Mouse (Mus musculus): ENCODE data around the gene Cyp4f37.

- TF ChIP-seq CTCF (IDR thresholded peaks at IDR 0.05 in 2 of 3, conservative IDR thresholded peaks at IDR 0.05 in 1 of 3; ENCODE audit: control insufficient read depth in 1 of 3, insufficient read depth in 1 of 3, low read depth in 2 of 3, low read length in 3 of 3, poor library complexity in 1 of 3, severe bottlenecking in 1 of 3) (no peak), ZC3H11A (IDR thresholded peaks at IDR 0.05; ENCODE audit: low read depth, low read length) (no peak), MYC (IDR thresholded peaks at IDR 0.05; ENCODE audit: low read depth, low read length) (no peak), POLR2AphosphoS2 (IDR thresholded peaks at IDR 0.05; ENCODE audit: low read length) (no peak), TAL1 (IDR thresholded peaks at IDR 0.05; ENCODE audit: low read length) (no peak), ELF1 (IDR thresholded peaks at IDR 0.05; ENCODE audit: low read depth, low read length) (no peak)
Observed at GRCm38 (mm10) chr17:32658712-32659111, 37.6 kb downstream of the Cyp4f37 start, which contains the start of gene Cyp4f40.

All from MEL (cell line).